Mouse (Mus musculus) NIH3T3 (cell line): ENCODE measurements around the gene Gm45021.
A peak's percentile ranks its signal among the peaks of the same experiment; 100 is the strongest.

Experiments used
- DNase-seq: peaks from one replicate; pipeline ENCODE4 v3.0.0-alpha.2; 2012; ENCODE audit warnings: low read depth

Gm45021 gene

GRCm38 (mm10) chr6:48589194-48589750, at the start of gene Gm45021:
Gm45021 (plus strand) TSS chr6:48589610.
- no peak for DNase-seq

GRCm38 (mm10) chr6:48539860-48540259, 49.5 kb upstream of the Gm45021 start:
- no peak for DNase-seq

GRCm38 (mm10) chr6:48540721-48541120, 48.7 kb upstream of the Gm45021 start:
- no peak for DNase-seq

GRCm38 (mm10) chr6:48541560-48542450, 47.6 kb upstream of the Gm45021 start:
- peak; percentile 99 for DNase-seq

- DNase-seq, result peak; percentile 57
Measured at GRCm38 (mm10) chr6:48542631-48543030, 46.8 kb upstream of the Gm45021 start.

- DNase-seq, result no peak
Measured at GRCm38 (mm10) chr6:48545251-48545650, 44.2 kb upstream of the Gm45021 start.

- DNase-seq, result peak; percentile 81
Measured at GRCm38 (mm10) chr6:48546271-48546670, 43.1 kb upstream of the Gm45021 start.

GRCm38 (mm10) chr6:48546858-48547257, 42.6 kb upstream of the Gm45021 start:
- DNase-seq, result peak; percentile 86

- peak; percentile 40 for DNase-seq
Measured at GRCm38 (mm10) chr6:48548314-48548713, 41.1 kb upstream of the Gm45021 start.

- DNase-seq, result peak; percentile 68
Measured at GRCm38 (mm10) chr6:48552918-48553317, 36.5 kb upstream of the Gm45021 start.

GRCm38 (mm10) chr6:48553819-48554218, 35.6 kb upstream of the Gm45021 start:
- DNase-seq, result peak; percentile 48

GRCm38 (mm10) chr6:48554280-48555103, 34.9 kb upstream of the Gm45021 start, which contains the start of gene Lrrc61:
Lrrc61 (plus strand) TSS chr6:48554796.
- peak; percentile 100 for DNase-seq

- DNase-seq, result peak; percentile 72
Measured at GRCm38 (mm10) chr6:48555104-48555890, 34.1 kb upstream of the Gm45021 start.

GRCm38 (mm10) chr6:48555956-48556355, 33.5 kb upstream of the Gm45021 start:
- DNase-seq, result no peak

- DNase-seq, result no peak
Measured at GRCm38 (mm10) chr6:48565693-48566310, 23.6 kb upstream of the Gm45021 start.

GRCm38 (mm10) chr6:48566312-48566711, 23.1 kb upstream of the Gm45021 start:
- DNase-seq, result peak; percentile 73

GRCm38 (mm10) chr6:48568036-48568984, 21.1 kb upstream of the Gm45021 start:
- no peak for DNase-seq

GRCm38 (mm10) chr6:48569065-48569807, 20.2 kb upstream of the Gm45021 start:
- no peak for DNase-seq

GRCm38 (mm10) chr6:48572014-48572413, 17.4 kb upstream of the Gm45021 start:
- no peak for DNase-seq
